19 mouse cellular contexts compared by ENCODE assay signal in the genomic region with DNA sequence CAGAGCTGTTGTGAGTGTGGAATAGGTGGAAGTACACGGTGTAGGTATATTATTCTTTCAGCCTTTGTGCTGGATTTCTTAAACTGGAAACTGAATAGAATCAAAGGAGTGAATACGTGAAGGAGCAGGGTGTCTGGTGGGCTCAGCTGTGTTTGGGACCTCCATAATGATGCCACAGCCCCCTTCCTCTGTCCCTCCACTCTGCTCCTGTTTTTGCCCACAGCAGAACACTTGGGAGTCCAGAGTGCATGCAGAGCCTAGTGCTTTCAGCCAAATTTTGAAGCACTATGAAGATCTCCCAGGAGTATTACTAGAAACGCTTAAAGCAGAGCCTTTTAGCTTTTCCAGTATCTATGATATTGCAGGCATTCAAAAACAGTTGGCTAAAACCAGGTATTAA.
"Had no signal": no experiment of that assay in that cellular context is flagged by ENCODE, and none has a peak within 500 bp of the region (broad histone marks: within the 10 kb centered on the region; RNA-seq: fewer than 3 reads in every experiment).

No protein-coding gene starts in this region.

- H3K27me3 ChIP-seq: intestine, embryonic 15.5 days; kidney, embryonic 15.5 days; limb, embryonic 13.5 days; liver, embryonic 12.5 days; liver, embryonic 15.5 days; lung, embryonic 15.5 days; megakaryocyte, embryonic 14.5 days had no signal

- H3K4me3 ChIP-seq: intestine, embryonic 15.5 days; kidney, embryonic 15.5 days; limb, embryonic 10.5 days; limb, embryonic 13.5 days; liver, embryonic 12.5 days; liver, embryonic 15.5 days; lung, embryonic 15.5 days; megakaryocyte, embryonic 14.5 days had no signal

- H3K9me3 ChIP-seq: intestine, embryonic 15.5 days; kidney, embryonic 15.5 days; limb, embryonic 10.5 days; limb, embryonic 13.5 days; liver, embryonic 12.5 days; liver, embryonic 15.5 days; lung, embryonic 15.5 days; megakaryocyte, embryonic 14.5 days had no signal

- ATAC-seq: intestine, embryonic 15.5 days; liver, embryonic 12.5 days had no signal

- H3K4me1 ChIP-seq: intestine, embryonic 15.5 days; kidney, embryonic 15.5 days; limb, embryonic 10.5 days; liver, embryonic 12.5 days; liver, embryonic 15.5 days; lung, embryonic 15.5 days had no signal

- DNase-seq: kidney, adult 11 months; kidney, adult 8-10 months; kidney, postnatal 10 days; kidney, postnatal 36 days; liver; lung, adult 18-20 months; lung, postnatal 10 days; lung, postnatal 36 days; thymus, adult 2 months; thymus, postnatal 14 days; thymus, postnatal 4 days had no signal

- H3K4me2 ChIP-seq: intestine, embryonic 15.5 days; kidney, embryonic 15.5 days; limb, embryonic 13.5 days; liver, embryonic 12.5 days; liver, embryonic 15.5 days; lung, embryonic 15.5 days had no signal

- H3K9ac ChIP-seq: intestine, embryonic 15.5 days; kidney, embryonic 15.5 days; limb, embryonic 13.5 days; liver, embryonic 12.5 days; liver, embryonic 15.5 days; lung, embryonic 15.5 days had no signal

- H3K36me3 ChIP-seq: intestine, embryonic 15.5 days; kidney, embryonic 15.5 days; limb, embryonic 10.5 days; limb, embryonic 13.5 days; liver, embryonic 12.5 days; liver, embryonic 15.5 days; lung, embryonic 15.5 days had no signal

- H3K27ac ChIP-seq: intestine, embryonic 15.5 days; kidney, embryonic 15.5 days; limb, embryonic 10.5 days; limb, embryonic 13.5 days; liver, embryonic 12.5 days; liver, embryonic 15.5 days; lung, embryonic 15.5 days had no signal
